Mouse (Mus musculus): ENCODE data around the gene Foxf2. TPM values are rescaled to one million over a fixed set of nuclear protein-coding genes. Genes with fewer than 3 reads are reported as not detected.

Gene Foxf2
- not detected for total RNA-seq (2021)
- long read RNA-seq, experiment 1: 0 reads
- long read RNA-seq, experiment 2: 0 reads

DNA sequence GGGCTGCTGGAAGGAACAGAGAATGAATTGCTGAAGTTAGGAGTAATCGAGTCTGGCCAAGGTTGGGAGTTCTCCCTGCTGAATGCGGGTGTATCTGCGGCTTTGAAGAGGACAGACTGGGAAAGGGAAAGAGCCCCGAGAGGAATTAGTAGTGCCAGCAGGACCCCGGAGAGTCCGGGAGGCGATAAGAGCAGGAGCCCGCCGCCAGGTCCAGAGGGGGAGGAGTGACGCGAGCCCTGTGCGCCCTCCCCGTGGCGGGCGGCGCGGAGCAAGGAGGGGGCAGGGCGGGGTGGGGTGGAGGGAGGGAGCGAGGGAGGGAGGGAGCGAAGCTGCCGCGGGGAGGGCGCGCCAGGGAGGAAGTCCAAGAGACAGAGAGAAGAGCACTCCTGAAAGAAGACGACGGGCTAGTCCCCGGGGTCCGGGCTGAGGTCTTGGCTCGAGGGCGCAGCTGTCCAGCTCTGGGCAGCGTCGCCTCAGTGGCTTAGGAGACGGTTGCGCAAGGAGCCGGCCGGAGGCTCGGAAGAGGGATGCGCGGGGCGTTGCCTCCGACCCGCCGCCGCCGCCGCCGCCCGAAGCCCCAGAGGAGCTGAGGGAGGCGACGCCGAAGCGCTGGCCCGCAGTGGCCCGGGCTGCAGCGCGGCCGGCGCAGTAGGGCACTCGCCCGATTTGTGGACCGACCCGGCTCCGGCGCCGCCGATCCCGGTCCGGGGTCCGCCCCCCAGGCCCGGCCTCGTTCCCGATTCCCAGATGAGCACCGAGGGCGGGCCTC lies at the start of gene Foxf2:
TSS of gene Foxf2 (plus strand) at position 484 of the 769 bp plus-strand sequence.
- peak; percentile 18 for DNase-seq

DNA sequence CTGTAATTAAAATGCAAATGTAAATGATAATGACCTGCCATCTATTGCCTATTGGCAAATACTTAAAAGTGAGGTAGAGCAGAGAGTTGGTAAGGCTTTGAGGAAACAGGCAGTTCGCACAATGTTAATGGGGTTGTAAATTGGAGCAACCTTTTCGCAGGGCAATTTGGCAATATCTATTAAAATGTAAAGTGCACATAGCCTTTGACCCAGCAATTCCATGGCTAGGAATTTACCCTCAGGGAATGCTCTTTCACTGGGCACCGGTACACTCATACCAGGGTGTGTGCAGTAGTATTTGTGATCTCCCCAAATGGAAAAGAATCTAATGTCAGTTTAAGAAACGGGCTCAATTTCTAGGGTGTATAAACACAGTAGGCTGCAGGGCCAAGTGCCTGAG lies 48.9 kb upstream of the Foxf2 start:
- DNase-seq: no peak

DNA sequence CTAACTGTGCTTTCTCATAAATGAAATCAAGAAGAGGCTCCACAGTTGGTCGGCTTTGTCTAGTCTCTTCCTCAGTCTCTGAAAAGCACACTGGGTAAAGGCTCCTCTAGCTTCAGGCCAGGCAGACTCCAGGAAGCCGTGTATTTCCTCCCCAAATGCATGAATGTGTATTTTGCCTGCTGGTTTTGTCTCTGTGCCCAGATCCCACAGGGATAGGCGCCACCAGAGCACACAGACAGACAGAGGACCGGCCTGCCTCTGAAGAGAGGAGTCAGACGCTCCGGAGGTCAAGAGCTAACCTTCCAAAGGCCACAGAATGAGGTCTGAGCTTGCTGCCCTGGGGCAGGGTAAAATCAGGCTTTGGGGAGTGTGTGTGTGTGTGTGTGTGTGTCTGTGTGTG lies 48.0 kb upstream of the Foxf2 start:
- no peak for DNase-seq

DNA sequence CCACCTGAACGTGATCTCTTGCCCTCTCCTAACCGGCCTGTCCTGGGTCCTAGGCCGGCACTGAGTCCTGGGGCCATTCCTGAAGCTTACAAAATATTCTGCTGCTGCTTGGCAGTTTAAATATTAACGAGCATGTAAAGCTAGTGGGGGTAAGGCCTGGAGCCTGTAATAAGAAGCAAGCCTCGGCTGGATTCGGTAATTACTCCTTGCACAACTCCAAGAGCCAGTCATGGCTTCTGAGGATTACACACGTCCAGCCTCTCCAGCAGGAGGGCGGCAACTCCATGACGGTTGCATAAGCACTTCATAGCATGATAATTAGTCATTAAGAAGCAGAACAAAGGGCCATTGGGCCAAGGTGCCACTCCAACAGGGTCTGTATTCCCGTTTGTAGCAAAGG lies 47.2 kb upstream of the Foxf2 start:
- DNase-seq: no peak

DNA sequence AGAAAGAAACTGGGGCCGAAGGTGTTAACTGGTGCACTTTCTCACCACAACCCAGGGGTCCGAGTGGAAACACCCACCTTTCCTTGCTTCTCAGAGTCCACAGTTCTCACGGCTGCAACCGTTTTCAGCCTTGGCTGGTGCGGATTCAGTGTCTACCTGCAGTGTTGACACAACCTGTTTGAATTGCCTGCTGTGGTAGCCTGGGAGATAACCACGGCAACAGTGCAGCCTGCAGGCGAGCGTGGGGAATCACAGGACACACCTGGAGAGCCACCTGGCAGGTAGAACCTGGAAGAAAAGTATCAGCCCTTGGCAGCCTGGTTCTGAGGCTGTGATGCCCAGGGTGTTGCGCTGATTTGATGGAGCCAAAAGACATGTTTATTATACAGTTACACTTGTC lies 45.8 kb upstream of the Foxf2 start:
- no peak for DNase-seq

DNA sequence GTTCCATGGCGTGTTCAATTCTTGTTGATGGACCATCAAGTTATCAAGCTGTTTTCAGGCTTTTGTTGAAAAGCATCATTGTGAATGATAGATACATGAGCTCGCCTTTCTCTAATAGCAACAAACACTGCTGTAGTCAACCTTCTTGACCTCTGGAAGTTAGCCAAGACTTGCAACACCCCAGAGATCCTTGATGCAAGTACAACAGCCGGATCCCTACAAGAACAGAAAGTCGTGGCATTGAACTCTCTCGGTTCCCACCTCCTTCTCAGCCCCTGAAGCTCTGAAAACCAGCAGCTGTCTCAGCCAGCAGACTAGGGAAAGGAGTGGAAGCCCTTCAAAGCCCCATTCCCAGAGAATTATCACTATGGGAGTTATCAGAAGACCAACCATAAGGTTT lies 38.3 kb upstream of the Foxf2 start:
- DNase-seq: no peak

DNA sequence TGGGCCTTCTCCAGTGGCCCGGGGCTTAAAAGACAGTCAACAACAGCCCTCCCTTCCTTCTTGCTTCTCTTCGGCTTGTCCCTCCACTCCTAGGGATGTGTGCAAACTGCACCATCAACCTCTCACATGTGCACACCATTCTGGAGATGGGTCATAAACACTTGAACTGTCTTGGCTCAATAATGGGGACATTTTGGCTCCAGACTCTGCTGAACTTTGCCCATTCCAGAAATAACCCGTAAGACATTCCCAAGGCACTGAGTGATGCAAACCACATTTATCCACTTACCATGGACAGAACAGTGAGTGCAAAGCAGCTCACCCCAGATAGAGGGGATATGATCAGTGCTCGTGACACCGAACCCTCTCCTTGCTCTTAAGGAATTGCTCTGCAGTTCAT lies 26.0 kb upstream of the Foxf2 start:
- peak; percentile 15 for DNase-seq

DNA sequence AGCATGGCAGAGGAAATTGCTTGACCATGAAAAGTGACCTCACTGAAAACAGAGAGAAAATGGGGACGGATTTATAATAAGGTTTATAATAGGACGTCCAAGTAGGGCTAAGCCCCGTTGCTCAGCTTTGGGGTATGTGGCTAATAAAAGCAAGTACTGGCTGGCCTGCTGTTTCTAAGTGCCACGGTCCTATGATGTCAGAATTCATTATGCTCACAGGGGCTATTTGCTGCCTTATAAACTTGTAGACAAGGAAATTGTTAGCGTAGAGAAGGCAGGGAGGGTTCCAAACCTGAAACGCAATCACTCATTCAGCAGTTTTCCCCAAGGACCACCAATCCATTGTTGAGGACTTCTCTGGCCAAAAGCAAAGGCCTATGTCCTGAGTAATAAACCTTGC lies 21.7 kb upstream of the Foxf2 start:
- no peak for DNase-seq

DNA sequence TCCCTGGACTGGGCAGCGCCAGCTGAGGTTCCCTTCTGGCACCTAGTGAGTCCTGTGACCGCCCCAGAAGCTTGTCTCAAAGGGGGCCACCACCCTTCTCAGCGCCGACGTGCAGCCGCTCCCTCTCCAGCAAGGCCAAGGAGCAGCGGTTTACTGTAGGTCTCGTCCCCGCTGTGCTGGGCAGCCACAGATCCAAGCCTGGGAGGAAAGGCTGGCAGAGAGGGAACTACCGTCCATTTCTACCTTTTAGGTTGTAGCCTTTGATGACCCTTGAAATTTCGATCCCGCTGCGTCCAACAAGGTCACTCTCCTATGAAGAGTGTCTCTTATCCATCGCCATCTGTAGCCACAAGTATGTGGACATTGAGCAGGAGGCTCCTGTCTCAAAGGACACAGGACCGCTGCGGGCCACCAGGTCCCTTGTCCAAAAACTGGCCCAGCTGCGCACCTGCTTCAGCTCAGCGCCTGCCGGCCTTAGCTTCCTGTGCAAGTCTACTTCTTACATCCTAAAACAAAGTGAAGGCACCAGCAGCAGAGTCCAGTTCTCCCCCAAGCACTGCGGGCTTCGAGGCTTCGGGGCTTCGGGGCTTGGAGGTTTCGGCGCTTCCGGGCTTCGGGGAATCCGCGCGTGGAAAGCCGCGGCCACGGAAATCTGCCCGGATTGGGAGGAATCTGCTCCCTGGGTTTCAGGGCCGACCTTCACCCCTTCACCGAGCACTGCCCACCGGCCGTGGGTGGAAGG lies 10.7 kb upstream of the Foxf2 start:
- DNase-seq: no peak

DNA sequence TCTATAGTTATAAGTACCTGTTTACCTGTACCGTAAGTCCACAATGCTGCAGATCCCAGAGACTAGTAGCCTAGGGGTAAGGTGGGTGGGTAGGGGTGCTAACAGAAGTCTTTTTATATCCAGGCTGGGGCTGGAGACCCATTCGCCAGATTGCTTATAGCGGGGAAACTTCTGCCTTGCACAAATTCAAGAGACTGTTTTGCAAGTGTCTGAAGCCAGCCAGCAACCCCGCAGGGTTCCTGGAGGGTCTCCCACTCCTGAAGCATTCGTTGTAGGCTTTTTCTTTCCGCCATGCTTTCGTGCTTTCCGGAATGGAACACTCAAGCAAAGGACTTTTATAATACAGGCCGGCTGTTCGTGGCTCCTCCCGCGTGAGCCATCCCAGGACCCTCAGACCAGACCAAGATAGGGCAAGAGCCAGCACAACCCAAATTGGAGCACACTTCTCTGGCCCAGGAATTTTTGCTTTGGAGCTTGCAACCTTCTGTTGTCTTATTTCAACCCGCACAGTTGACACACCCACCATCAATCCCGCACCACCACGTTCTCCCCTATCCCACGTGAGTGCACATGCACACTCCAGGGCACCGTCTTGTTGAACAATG lies 10.0 kb upstream of the Foxf2 start:
- DNase-seq: no peak

DNA sequence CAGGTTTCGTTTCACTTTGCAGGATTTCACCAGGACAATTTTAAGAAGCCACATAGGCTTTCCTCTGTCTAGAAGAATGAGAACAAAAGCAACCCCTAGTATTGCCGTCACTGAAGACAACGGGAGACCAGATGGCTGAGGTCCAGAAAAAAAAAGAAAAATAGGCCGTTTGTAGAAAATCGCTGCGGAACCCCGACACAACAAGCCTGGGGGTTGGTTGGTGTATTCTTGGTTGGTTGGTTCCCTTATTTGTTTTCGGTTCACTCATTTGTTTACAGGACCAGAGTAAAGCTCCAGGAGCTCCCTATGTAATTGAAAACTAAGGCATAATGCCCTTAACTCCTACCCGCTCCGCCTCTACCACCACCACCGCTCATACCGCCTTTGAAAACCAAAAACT lies 7.6 kb upstream of the Foxf2 start:
- no peak for DNase-seq

DNA sequence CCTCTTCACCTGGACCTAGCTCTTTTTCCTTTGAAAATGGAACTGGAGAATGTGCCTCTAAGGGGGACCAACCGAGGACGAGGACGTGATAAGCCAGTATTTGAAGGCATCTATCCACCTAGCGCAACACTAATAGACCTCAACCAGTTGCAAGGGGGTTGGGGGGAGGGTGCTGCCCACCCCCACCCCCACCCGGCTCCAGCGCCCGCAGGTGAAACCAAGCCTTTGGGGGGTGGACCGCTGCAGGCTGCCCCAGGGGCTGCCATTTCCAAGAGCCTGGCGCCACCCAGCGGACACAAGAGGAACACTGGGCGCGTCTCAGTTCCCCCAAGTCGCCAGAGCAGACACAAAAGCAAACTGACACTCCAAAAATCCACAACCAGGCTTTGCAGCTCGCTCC lies 7.2 kb upstream of the Foxf2 start:
- DNase-seq: peak; percentile 11

DNA sequence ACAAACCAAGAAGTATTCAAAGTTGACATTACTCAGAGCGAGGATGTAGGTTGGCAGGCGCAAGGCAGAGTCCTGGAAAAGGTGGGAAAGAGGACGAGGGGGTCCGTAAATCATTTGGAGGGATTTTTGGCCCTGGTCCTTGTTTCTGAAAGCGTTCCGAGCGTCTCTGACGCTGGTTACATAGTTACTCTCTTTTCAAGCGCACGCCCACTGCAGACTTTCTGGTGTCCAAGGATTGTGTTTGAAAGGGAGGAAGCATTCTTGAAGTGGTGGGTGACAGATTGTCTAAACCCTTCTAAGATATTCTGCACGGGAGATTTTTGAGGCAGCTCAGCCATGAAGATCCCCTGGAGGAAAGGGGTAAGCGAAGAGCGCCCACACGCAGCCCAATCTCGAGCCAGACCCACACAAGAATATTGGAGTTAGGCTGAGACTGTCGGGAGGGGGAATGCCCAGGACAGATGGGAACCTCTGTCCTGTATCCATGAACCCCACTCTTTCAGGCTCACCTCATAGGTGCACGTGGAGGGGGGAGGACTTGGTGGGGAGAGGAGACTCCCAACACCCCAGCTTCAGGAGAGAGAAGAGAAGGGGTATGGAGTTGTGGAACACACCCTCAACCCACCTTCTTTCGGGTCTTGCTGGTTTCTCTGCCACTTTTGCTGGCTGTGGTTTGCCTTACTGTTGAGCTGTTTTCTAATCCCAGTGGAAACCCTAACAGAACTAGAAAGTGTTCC lies 6.5 kb upstream of the Foxf2 start:
- DNase-seq: no peak

DNA sequence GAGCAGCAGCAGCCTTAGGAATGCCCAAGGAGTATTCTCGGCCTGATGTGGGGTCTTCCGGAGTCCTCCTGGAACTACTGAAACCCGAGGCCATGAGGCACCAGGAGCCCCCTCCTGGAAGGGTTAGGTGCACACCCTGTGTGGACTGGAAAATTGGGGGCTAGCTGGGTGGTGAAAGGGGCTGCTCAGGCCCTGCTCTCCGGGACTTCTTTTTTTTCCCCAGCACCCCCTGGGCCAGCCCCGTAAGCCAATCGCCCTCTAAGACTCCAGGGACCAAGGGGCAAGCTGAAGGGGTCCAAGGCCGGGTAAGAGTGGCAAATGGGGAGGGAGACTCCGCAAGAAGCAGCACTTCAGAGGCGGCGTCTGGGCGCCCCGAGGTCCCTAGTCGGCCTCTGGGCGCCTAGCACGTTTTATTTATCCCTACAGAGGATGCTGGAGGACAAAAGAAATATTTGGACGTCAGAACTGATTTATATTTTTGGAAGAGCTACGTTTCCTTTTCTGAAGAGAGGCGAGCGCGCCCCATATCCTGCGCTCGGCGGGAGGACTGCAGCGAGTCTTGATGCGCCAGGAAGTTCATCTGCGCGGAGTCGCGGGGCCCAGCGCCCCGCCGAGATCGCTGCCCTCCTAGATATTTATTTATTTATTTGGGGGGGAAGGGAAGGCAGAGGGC lies 5.7 kb upstream of the Foxf2 start:
- DNase-seq: no peak

DNA sequence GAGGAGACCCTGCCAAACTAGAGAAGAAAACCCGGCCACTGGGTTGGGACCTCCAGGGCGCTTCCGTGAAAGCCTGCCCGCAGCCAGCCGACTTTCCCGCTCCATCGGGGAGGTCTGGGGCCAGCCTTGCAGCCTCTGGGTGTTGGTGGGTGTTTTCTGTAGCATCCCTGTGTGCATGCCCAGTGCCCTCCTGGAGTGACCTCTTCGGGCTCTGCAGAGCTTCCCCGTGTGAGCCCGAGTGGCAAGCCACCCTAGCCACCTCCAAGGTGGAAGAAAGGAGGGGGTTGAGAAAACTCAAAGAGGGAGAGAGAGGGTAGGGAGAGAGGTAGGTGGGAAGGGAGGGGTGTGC lies 5.1 kb upstream of the Foxf2 start:
- DNase-seq: no peak

DNA sequence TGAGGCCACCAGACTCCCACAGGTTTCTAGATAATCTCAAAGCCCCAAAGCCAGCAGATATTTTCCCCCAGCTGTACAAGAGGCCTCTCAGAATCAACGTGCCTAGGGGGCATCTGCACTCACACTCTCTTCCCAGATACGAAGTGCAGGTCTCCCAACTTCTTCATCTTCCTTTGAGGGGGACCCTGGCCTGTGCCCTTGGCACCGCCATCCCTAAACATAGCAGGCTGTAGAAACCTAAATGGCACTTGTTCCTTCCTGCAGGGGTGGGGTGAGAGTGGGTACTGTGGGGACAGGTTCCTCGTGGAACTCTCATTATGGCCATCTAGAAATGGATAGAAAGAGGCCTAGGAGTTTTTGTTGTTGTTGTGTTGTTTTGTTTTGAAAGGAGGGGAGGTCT lies 4.7 kb upstream of the Foxf2 start:
- no peak for DNase-seq

DNA sequence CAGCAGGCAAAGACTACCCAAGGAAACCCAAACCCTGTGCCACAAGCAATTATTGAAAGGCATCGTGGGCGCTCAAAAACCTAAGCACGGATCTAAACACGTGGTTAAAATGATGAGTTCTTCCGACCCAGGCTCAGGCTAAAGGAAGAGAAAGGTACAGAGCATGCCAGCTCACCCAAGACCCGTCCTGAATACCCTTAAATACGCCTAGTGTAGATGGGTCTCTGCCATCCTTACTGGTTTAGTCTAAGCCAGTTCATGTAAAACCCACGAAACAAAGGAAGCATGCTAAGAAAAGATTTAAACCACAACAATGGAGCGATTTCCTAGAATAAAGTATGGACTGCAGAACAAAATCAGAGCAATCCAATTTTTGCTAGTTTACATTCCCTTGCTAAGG lies 3.9 kb upstream of the Foxf2 start:
- DNase-seq: no peak

DNA sequence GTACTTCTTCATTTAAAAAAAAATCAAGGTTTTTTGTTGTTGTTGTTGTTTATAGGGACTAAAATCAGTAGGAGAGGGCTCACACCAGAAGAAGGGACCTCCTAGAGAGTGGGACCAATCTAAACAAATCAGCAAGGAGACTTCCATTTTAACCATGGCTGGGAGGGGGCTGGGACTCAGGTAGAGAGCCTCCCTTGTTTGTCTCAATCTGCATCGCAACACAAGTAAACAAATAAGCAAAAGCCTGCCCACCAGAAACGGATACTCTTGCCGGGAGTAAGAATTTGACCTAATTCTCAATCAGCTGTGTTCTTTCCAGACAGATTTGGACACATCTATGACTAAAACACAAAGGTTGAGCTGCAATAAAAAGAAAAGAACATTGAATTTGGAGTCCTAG lies 3.2 kb upstream of the Foxf2 start:
- no peak for DNase-seq

DNA sequence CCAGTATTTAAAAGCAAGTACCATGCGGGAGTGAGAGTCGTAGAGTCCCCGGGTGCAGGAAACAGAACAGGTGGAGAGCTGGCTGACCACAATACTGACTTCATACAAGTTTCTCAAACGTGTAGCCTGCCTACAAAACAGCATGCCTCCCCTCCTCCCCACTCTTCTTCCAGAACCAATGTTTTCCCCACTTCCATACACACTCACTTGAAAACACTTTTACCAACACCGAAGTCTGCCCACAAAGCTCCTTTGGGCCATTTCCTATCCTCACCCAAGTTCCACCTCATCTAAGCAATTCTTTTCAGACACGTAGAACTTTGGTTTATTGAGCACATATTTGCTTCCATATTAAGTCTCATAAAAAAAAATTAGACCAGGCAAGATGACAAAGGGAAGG lies 2.3 kb upstream of the Foxf2 start:
- DNase-seq: no peak

DNA sequence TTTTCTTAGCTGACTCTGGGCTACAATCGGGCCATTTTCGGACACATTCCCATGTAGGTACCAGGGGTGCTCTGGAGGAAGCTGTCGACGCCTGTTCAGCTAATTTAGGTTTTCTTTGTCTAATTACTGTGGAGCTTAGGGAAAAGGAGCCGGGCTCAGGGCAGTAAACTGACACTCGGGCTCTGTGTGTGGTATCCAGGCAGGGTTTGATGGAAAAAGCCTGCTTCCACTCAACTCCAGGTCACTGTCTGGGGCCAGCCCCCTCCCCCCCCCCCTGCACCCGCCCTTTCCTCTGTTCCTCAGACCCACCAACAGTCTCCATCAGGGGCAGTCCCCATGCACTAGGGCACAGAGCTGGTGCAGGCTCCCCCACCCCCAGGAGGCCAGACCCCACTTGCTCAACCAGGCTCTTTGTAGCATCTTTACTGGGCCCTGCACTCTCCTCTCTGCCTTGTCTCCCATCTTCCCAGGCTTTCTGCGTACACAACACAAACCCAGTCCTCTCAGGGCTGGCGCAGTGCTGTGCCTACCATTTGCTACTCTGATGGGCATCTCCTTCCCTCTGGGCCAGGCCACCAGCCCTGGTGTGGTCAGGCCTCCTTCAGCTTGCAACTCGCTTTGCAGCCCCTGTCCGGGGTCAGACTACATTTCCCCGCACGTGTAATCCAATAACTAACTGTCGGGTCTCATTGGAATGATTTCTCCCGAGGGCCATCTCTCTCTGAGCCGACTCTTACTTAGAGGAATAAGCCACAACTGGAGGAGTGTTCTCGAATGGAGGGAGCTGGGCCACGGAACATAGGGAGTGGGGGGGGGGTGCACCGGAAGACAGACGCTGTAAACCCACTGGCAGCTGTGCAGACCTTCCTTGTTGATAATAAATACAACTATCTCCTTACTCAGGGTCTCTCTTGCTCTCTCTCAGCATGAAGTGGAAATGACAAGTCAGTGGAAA lies 1.4 kb upstream of the Foxf2 start:
- no peak for DNase-seq

DNA sequence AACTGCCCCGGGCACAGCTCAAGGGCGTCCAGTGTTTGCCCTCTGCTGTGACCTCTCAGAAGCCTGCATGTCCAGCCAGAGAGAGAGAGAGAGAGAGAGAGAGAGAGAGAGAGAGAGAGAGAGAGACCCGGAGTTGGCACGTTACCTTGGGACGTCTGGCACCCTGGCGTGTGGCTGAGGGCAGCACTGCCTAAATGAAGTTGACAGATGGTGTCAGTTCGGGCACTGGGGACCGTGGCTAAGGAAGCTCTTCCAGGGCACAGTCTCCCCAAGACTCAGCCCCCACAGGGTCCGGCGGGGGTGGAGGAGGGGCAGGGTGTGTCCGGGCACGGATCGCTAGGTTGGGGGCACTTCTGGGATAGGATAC lies 667 bp upstream of the Foxf2 start:
- no peak for DNase-seq

All from gastrocnemius, postnatal 25 days (tissue).